Mouse (Mus musculus) spleen, adult 10 weeks (tissue): Measurements from ENCODE around the gene Hist1h2ac. TPM values are rescaled to one million over a fixed set of nuclear protein-coding genes. Genes with fewer than 3 reads are reported as not detected.

Source experiments
- polyA plus RNA-seq: library from polyadenylated mRNA; stranded (reverse); fragments of 350-450 nt; fragmentation: Illumina TruSeq; extraction: RNeasy Lipid Tissue Mini Kit (QIAGEN cat#74804); gene quantifications from one replicate; pipeline ENCODE4 v1.2.3, GENCODE M21; 2015; ENCODE audit warnings: low replicate concordance; ENCODE audit not compliant: insufficient read depth

Hist1h2ac gene
- polyA plus RNA-seq, result 0.75 TPM

DNA sequence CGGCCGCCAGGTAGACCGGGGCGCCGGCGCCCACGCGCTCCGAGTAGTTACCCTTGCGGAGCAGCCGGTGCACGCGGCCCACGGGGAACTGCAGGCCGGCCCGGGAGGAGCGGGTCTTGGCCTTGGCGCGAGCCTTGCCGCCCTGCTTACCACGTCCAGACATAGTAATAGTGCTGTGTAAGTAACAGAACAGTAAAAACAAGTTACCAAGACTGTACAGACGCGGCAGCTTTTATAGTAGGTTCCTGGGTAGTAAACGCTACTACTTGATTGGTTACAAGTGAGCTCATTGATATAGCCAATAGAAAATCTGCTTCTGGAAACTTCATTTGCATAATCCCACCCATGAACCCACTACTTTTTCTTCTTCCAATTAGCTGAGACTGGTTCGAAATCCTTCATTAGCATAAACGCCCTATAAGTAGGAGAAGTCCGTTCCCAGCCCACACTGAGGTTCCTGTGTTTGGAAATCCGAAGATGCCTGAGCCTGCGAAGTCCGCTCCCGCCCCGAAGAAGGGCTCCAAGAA lies at the start of gene Hist1h2ac, which contains the start of gene Hist1h2bc:
Hist1h2ac (minus strand) TSS at position 194 of the 527 bp plus-strand sequence.
Hist1h2bc (plus strand) TSS at position 445 of the 527 bp plus-strand sequence.

DNA sequence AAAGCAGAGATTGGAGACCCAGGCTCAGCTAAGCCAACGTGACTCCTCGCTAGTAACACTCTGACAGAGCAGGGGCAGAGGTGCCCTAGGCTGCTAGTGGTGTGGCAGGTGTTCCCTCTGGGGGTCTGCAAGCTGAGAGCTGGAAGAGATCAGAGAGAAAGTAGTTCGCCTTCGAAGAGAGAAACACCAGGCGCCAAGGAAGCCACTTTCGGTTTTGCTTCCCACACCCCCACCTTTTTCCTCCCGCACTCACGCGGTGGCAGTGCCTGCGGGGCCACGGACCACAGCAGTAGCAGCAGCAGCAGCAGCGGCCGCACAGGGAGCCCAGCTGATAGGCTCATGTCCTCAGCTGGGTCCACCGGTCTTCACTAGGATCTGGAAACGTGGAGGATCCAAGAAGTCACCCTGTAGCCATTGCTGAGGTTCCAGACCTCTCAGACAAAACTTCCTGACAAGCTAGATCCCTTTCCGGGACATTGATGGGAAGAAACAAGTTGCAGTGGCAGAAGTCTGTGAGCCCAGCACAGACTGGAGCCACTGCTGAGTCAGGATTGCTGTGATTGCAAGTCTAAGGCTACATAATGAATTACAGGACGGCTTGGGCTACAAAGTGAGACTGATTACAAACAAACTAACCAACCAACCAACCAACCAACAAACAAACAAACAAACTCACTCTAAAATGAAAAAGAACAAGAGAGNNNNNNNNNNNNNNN lies 26.8 kb upstream of the Hist1h2ac start, which contains the start of gene Hfe:
Hfe (minus strand) TSS at position 481 of the 716 bp plus-strand sequence.

DNA sequence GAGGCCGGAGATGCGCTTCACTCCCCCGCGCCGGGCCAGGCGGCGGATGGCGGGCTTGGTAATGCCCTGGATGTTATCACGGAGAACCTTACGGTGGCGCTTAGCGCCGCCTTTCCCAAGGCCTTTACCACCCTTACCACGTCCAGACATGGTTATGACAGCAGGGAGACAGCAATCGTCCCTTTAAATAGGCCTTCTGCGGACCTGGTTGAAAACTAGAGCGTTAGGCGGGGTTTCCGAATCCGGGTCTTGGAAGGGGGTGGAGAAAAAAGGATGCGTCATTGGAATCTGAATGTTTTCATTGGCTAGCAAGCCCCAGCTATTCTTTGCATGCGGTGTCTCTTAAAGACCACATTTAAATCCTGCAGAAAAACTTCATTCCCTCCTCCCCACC lies 14.5 kb upstream of the Hist1h2ac start, which contains the start of gene Hist1h4c:
Hist1h4c (minus strand) TSS at position 155 of the 394 bp plus-strand sequence.

DNA sequence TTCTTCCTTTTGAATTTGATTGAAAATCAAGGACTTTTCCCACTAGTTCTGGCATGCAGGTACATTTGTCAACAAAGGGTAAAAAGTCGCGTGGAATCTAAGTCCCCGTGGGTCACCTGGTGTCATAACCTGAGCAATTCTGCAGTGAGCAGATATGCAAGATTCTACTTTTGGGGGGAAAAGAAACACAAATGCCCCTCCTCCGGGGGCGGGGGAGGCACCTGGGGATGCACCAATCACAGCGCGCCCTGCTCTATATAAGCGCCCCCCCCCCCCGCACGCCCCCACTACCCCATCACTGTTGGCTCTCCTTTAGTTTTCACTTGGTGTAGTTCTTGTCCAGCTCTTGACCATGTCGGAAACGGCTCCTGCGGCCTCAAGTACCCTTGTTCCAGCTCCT lies 11.8 kb upstream of the Hist1h2ac start, which contains the start of gene Hist1h1t:
Hist1h1t (plus strand) TSS at position 301 of the 400 bp plus-strand sequence.

Other genes starting within 250 kb of the Hist1h2ac start
- gene Btn1a1, start 218.0 kb downstream of the Hist1h2ac start, polyA plus RNA-seq, result 0.23 TPM
- 0.15 TPM for gene Btn2a2, start 195.1 kb downstream of the Hist1h2ac start, polyA plus RNA-seq
- not detected for gene Hist1h4h, start 152.9 kb downstream of the Hist1h2ac start, polyA plus RNA-seq
- gene Hist1h2af, start 150.0 kb downstream of the Hist1h2ac start, polyA plus RNA-seq, result not detected
- gene Hist1h3g, start 148.5 kb downstream of the Hist1h2ac start, polyA plus RNA-seq, result not detected
- 0.36 TPM for gene Hist1h2bh, start 140.6 kb downstream of the Hist1h2ac start, polyA plus RNA-seq
- not detected for gene Hist1h3f, start 139.9 kb downstream of the Hist1h2ac start, polyA plus RNA-seq
- not detected for gene Hist1h4f, start 132.3 kb downstream of the Hist1h2ac start, polyA plus RNA-seq
- 0.11 TPM for gene Hist1h1d, start 130.7 kb downstream of the Hist1h2ac start, polyA plus RNA-seq
- not detected for gene Hist1h3e, start 121.6 kb downstream of the Hist1h2ac start, polyA plus RNA-seq
- 0.52 TPM for gene Hist1h2ae, start 112.7 kb downstream of the Hist1h2ac start, polyA plus RNA-seq
- gene Hist1h2bg, start 112.6 kb downstream of the Hist1h2ac start, polyA plus RNA-seq, result 1.1 TPM
- not detected for gene Hist1h2bf, start 109.8 kb downstream of the Hist1h2ac start, polyA plus RNA-seq
- not detected for gene Hist1h2ad, start 109.6 kb downstream of the Hist1h2ac start, polyA plus RNA-seq
- 0.39 TPM for gene Hist1h3d, start 108.2 kb downstream of the Hist1h2ac start, polyA plus RNA-seq
- gene Hist1h4d, start 102.3 kb downstream of the Hist1h2ac start, polyA plus RNA-seq, result not detected
- 3.3 TPM for gene Hist1h2be, start 62.8 kb downstream of the Hist1h2ac start, polyA plus RNA-seq
- 0.40 TPM for gene Hist1h1e, start 61.4 kb downstream of the Hist1h2ac start, polyA plus RNA-seq
- gene Hist1h2bc, start 251 bp upstream of the Hist1h2ac start, polyA plus RNA-seq, result 19.4 TPM
- gene Hist1h1t, start 11.9 kb upstream of the Hist1h2ac start, polyA plus RNA-seq, result not detected
- not detected for gene Hist1h4c, start 14.5 kb upstream of the Hist1h2ac start, polyA plus RNA-seq
- 28.5 TPM for gene Hfe, start 26.9 kb upstream of the Hist1h2ac start, polyA plus RNA-seq
- gene Hist1h1c, start 54.9 kb upstream of the Hist1h2ac start, polyA plus RNA-seq, result 26.6 TPM
- not detected for gene Hist1h3c, start 61.7 kb upstream of the Hist1h2ac start, polyA plus RNA-seq
- not detected for gene Hist1h2bb, start 62.8 kb upstream of the Hist1h2ac start, polyA plus RNA-seq
- not detected for gene Hist1h2ab, start 67.2 kb upstream of the Hist1h2ac start, polyA plus RNA-seq
- gene Hist1h3b, start 68.3 kb upstream of the Hist1h2ac start, polyA plus RNA-seq, result not detected
- gene Hist1h4b, start 73.1 kb upstream of the Hist1h2ac start, polyA plus RNA-seq, result not detected
- not detected for gene Hist1h4a, start 77.3 kb upstream of the Hist1h2ac start, polyA plus RNA-seq
- gene Hist1h3a, start 78.4 kb upstream of the Hist1h2ac start, polyA plus RNA-seq, result not detected
- not detected for gene Hist1h1a, start 79.7 kb upstream of the Hist1h2ac start, polyA plus RNA-seq
- not detected for gene Trim38, start 86.0 kb upstream of the Hist1h2ac start, polyA plus RNA-seq
- not detected for gene Slc17a2, start 123.0 kb upstream of the Hist1h2ac start, polyA plus RNA-seq
- not detected for gene Slc17a3, start 155.5 kb upstream of the Hist1h2ac start, polyA plus RNA-seq
- not detected for gene Slc17a1, start 183.8 kb upstream of the Hist1h2ac start, polyA plus RNA-seq
- not detected for gene Slc17a4, start 231.1 kb upstream of the Hist1h2ac start, polyA plus RNA-seq